Mouse (Mus musculus) C2C12 (cell line): ENCODE results near the gene Rps24. TPM values are rescaled to one million over a fixed set of nuclear protein-coding genes. Genes with fewer than 3 reads are reported as not detected.
A peak's percentile ranks its signal among the peaks of the same experiment; 100 is the strongest.

Source experiments
- H3K27me3 ChIP-seq: one replicate; pipeline ENCODE4 v1.6.1; 2011; ENCODE audit not compliant: control insufficient read depth, insufficient read depth, insufficient read length
- H3K36me3 ChIP-seq: one replicate; pipeline ENCODE4 v1.6.1; 2011; ENCODE audit not compliant: control insufficient read depth, insufficient read depth
- H3K4me3 ChIP-seq: one replicate; pipeline ENCODE4 v1.5.1; 2011; ENCODE audit warnings: mild to moderate bottlenecking, control low read depth; ENCODE audit not compliant: poor library complexity, insufficient read depth, severe bottlenecking
- H3K79me2 ChIP-seq: one replicate; pipeline ENCODE4 v1.6.1; 2011; ENCODE audit not compliant: control insufficient read depth, insufficient read depth
- H3K79me3 ChIP-seq: one replicate; pipeline ENCODE4 v1.6.1; 2011; ENCODE audit warnings: low read depth, control low read depth
- H3ac ChIP-seq: one replicate; pipeline ENCODE3; 2011; ENCODE audit warnings: low read depth; ENCODE audit not compliant: control insufficient read depth, insufficient read length
- CEBPB ChIP-seq: IDR thresholded peaks from one replicate; pipeline ENCODE4 v1.6.1; 2011; ENCODE audit warnings: low read depth, mild to moderate bottlenecking, control low read depth, moderate library complexity
- CTCF ChIP-seq: IDR thresholded peaks from one replicate; pipeline ENCODE4 v1.5.1; 2011; ENCODE audit not compliant: control insufficient read depth, insufficient read depth, insufficient read length
- FOSL1 ChIP-seq: IDR thresholded peaks from one replicate; pipeline ENCODE4 v1.8.0; 2011; ENCODE audit warnings: mild to moderate bottlenecking, low read length; ENCODE audit not compliant: poor library complexity, insufficient read depth, severe bottlenecking
- MAX ChIP-seq: IDR thresholded peaks from one replicate; pipeline ENCODE4 v1.6.1; 2011; ENCODE audit warnings: mild to moderate bottlenecking, control low read depth
- MYOD1 ChIP-seq: IDR thresholded peaks from one replicate; pipeline ENCODE4 v1.6.1; 2011; ENCODE audit warnings: low read depth; ENCODE audit not compliant: control insufficient read depth, insufficient read length
- MYOG ChIP-seq: IDR thresholded peaks from one replicate; pipeline ENCODE4 v1.6.1; 2011; ENCODE audit not compliant: control insufficient read depth, insufficient read length; ENCODE audit errors: extremely low read depth
- USF1 ChIP-seq: IDR thresholded peaks from one replicate; pipeline ENCODE4 v1.6.1; 2011; ENCODE audit warnings: low read depth, mild to moderate bottlenecking, control low read depth, moderate library complexity
- polyA plus RNA-seq: library from polyadenylated mRNA; unstranded; fragments of >200 nt; fragmentation: generic; extraction: Trizol; gene quantifications from one replicate; pipeline ENCODE4 v1.2.1, GENCODE M21; 2012; ENCODE audit warnings: missing spikeins

The Rps24 gene
- polyA plus RNA-seq, 1 experiment: 3,018 TPM

DNA sequence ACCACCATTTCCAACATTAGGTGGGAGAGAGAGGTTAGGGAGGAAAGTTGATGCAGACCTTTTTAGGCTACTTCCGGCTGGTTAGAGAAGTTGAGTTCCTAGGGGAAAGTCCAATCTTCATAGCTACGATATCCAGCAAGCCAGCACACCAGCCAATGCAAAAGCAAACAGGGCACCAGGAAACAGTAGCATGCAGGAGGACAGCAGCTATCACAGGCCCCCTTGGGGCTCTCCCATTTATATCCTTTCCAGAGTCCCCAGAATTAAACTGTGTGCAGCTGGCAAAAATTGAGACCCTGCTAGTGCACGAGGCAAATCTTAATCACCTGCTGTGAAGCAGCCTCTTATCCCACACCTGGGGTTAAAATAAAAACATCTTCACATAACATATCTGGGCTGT lies 38.2 kb downstream of the Rps24 start:
- TF ChIP-seq CEBPB (no peak), FOSL1 (no peak), CTCF (no peak), MYOG (no peak), USF1 (no peak), MYOD1 (no peak), MAX (no peak)
- no peaks in the 10 kb centered on the region for H3K79me2 ChIP-seq
- no peak overlapping the region for H3ac ChIP-seq
- no peak overlapping the region for H3K4me3 ChIP-seq
- no peaks in the 10 kb centered on the region for H3K36me3 ChIP-seq
- peaks cover 28% of the 10 kb centered on the region for H3K27me3 ChIP-seq
- H3K79me3 ChIP-seq: no peaks in the 10 kb centered on the region

DNA sequence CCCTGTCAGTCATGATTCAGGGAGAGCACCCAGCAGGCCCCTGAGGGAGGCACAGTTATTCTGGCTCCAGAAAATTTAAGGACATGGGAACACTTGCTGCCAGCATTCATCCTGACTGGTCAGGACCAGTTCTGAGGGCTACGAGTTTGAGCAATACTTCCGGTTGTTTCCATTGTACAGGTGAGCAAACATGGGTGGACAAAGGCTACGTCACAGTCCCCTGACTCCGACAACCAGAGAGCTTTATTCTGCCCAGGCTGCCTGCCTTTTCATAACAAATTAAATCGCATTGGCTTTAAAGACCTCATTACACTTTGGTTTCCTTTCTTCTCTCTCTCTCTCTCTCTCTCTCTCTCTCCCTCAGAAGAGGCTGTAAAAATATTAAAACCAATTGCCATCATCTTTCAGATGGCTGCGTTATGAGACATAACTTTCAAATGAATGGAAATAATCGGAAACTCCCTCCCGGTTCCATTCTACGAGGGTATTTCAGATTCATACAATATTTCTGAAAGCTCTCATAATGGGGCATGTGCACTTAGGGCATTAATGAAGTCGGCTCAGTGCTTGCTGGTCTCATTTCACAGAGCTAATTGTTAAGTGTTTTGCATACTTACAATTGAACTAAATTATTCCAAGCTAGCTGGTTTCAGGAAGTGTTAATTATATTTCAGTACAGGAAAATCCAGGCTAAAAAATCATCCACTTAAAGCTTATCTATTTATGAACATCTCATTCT lies 38.9 kb downstream of the Rps24 start:
- Histone ChIP-seq H3K79me3 (no peaks in the 10 kb centered on the region), H3K36me3 (no peaks in the 10 kb centered on the region), H3K4me3 (no peak overlapping the region), H3K79me2 (no peaks in the 10 kb centered on the region), H3ac (no peak overlapping the region), H3K27me3 (peaks cover 22% of the 10 kb centered on the region)
- no peak for TF ChIP-seq MYOG

DNA sequence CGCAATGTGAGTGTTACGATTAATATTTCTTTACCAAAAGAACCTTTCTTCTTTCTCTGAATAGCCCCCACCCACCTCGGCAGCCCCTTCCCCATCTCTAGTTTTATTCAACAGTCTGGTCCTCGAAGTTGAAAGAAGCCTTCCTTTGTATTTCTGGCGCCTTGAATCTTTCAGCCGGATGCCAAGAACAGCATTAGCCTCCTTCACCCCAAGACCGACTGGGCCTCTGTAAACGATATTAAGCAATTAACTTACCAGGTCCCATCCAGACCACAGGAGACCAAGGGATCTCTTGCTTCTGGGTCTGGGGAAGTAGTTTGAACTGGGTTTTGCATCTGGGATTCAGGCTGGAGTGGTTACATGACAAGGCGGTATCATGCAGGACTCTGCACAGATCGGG lies 39.5 kb downstream of the Rps24 start:
- H3K79me2 ChIP-seq: no peaks in the 10 kb centered on the region
- no peak for TF ChIP-seq USF1
- TF ChIP-seq MYOD1: no peak
- TF ChIP-seq MYOG: no peak
- TF ChIP-seq CEBPB: no peak
- no peak for TF ChIP-seq MAX
- no peak for TF ChIP-seq CTCF
- TF ChIP-seq FOSL1: no peak

DNA sequence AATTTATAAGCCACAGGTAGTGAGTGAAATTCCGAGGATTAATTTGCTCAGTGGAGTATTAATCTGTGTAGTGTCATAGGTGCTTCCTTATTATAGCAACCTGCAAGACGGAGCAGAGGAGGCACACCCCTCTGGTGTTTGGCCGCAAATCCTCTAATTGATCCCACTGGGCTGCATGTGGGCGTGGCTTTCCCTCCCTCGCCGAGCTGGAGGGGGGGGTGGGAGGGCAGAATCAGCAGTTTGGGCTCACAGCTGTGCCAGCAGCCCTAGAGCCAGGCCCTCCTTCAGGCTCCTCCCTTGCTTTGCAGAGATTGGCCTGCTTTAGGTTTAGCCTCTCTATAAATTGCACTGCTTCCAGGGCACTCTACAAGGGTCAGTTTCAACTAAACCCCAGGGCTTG lies 43.3 kb downstream of the Rps24 start:
- TF ChIP-seq MYOG (no peak), CTCF (no peak), USF1 (no peak)
- Histone ChIP-seq H3ac (no peak overlapping the region), H3K27me3 (peaks cover 6% of the 10 kb centered on the region), H3K36me3 (no peaks in the 10 kb centered on the region), H3K79me3 (no peaks in the 10 kb centered on the region), H3K4me3 (no peak overlapping the region), H3K79me2 (no peaks in the 10 kb centered on the region)

More for the DNA sequence above, 39.5 kb downstream of the Rps24 start:
- Histone ChIP-seq H3K36me3 (no peaks in the 10 kb centered on the region), H3K27me3 (peaks cover 19% of the 10 kb centered on the region), H3ac (no peak overlapping the region), H3K79me3 (no peaks in the 10 kb centered on the region), H3K4me3 (no peak overlapping the region)

DNA sequence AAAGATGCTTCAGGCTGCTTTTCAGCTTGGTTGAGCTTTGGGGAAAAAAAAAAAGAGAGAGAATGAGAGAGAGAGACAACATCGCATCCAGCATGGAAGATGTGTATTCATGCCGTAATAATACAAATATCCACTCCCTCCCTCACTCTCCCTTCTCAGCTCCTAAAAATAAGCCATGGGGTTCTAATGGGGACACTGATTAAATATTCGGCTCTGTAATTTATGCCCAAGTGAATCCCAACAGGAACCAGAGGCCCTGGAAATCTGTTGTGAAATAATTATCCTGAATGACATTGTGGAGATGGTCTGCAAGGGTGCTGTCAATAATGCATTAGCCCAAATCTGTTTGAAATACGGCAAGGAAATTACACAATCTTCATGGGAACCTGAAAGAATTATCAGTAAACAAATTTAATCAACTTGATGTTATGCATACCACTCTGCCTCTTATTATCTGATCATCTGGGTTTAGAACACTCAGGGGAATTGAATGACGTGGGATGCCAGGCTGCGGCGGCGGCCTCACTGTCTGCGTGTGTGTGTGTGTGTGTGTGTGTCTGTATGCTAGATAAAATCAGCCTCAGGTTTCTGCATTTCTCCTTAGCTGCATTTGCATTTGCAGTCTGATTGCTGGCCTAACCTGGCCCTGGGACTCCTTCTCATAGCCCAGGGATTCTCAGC lies 48.1 kb downstream of the Rps24 start:
- Histone ChIP-seq H3K79me3 (no peaks in the 10 kb centered on the region), H3K79me2 (no peaks in the 10 kb centered on the region), H3ac (no peak overlapping the region), H3K27me3 (no peaks in the 10 kb centered on the region), H3K36me3 (no peaks in the 10 kb centered on the region), H3K4me3 (no peak overlapping the region)
- TF ChIP-seq FOSL1 (no peak), MYOD1 (no peak), CEBPB (peak; percentile 39)

DNA sequence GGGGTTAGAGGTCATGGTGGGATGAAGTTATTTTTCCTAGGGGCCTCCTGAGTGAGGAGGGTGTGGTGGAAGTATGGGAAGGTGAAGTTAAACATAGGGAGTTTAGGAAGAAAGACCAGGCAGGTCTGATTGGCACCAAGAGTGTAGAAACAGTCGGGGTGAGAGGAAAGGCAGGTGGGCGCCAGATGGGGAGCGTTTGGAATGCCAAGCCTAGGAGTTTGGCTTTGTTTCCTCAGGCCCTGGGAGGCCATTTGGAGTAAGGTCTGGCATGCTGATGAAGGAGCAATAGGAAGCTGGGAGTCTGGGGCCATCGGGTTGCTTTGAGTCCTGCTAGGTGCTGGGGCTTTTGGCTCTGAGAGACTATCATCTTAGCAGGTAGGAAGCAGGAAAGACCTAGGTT lies 56.0 kb downstream of the Rps24 start:
- peaks cover 4% of the 10 kb centered on the region for H3K27me3 ChIP-seq
- no peaks in the 10 kb centered on the region for H3K36me3 ChIP-seq
- TF ChIP-seq FOSL1 (no peak), CTCF (no peak), MYOD1 (no peak), MAX (no peak), CEBPB (no peak), MYOG (no peak), USF1 (no peak)

More for the DNA sequence above, 56.0 kb downstream of the Rps24 start:
- H3K79me2 ChIP-seq: no peaks in the 10 kb centered on the region
- no peaks in the 10 kb centered on the region for H3K79me3 ChIP-seq
- H3K4me3 ChIP-seq: no peak overlapping the region
- H3ac ChIP-seq: no peak overlapping the region
